Mouse (Mus musculus) hindbrain, embryonic 12.5 days (tissue): Measurements from ENCODE around the gene Muc15. TPM values are rescaled to one million over a fixed set of nuclear protein-coding genes. Genes with fewer than 3 reads are reported as not detected.

Experiments
- ATAC-seq: fragments of 200-750 bp; cut with Nextera tagmentation; 2 replicates; pipeline ENCODE4 v1.8.0; 2017; ENCODE audit warnings: moderate TSS enrichment; ENCODE audit not compliant: low FRiP score
- H3K27ac ChIP-seq: fragments of 300-500 bp; sonication (generic); 2 replicates; pipeline ENCODE4 v1.5.1; 2016; ENCODE audit warnings: mild to moderate bottlenecking
- H3K27me3 ChIP-seq: fragments of 300-500 bp; sonication (generic); 2 replicates; pipeline ENCODE4 v1.6.1; 2016; ENCODE audit warnings: mild to moderate bottlenecking
- H3K36me3 ChIP-seq: fragments of 300-500 bp; sonication (generic); 2 replicates; pipeline ENCODE4 v1.6.1; 2016; ENCODE audit warnings: mild to moderate bottlenecking
- H3K4me1 ChIP-seq: fragments of 300-500 bp; sonication (generic); 2 replicates; pipeline ENCODE4 v1.6.1; 2016
- H3K4me2 ChIP-seq: fragments of 300-500 bp; sonication (generic); replicated peaks from 2 replicates; pipeline ENCODE4 v1.6.1; 2016; ENCODE audit warnings: mild to moderate bottlenecking
- H3K4me3 ChIP-seq: fragments of 300-500 bp; sonication (generic); 2 replicates; pipeline ENCODE4 v1.5.1; 2016; ENCODE audit warnings: mild to moderate bottlenecking
- H3K9ac ChIP-seq: fragments of 300-500 bp; sonication (generic); 2 replicates; pipeline ENCODE4 v1.6.1; 2016; ENCODE audit warnings: mild to moderate bottlenecking, moderate library complexity
- H3K9me3 ChIP-seq: fragments of 300-500 bp; sonication (generic); replicated peaks from 2 replicates; pipeline ENCODE4 v1.6.1; 2016; ENCODE audit warnings: mild to moderate bottlenecking
- WGBS: fragments of 180-500 bp; shearing (Covaris S2); methylation state at CpG from one replicate; pipeline ENCODE4 v1.1.7; 2016; 5-methylcytosine and 5-hydroxymethylcytosine counted together
- polyA plus RNA-seq: library from polyadenylated mRNA; unstranded; fragments of >200 nt; fragmentation: Nextera tagmentation; extraction: Ambion mirVana; gene quantifications from 2 replicates; pipeline ENCODE4 v1.2.1, GENCODE M21; 2016

Muc15 gene
- polyA plus RNA-seq, result 0.32 TPM in 1 of 2 replicates, not detected in the other

GRCm38 (mm10) chr2:110721290-110721753, at the start of gene Muc15:
TSS of gene Muc15 (plus strand) at chr2:110721340.
- Histone ChIP-seq H3K9me3 (no peaks in the 10 kb centered on the region), H3K9ac (no peak within 1 kb of the TSS), H3K27ac (no peak within 1 kb of the TSS), H3K4me3 (no peak within 1 kb of the TSS), H3K36me3 (no peaks in the 10 kb centered on the region), H3K27me3 (no peaks in the 10 kb centered on the region), H3K4me2 (no peak within 1 kb of the TSS), H3K4me1 (no peaks in the 10 kb centered on the region)
- WGBS, result 54% methylated on average over 3 of the region's 3 CpGs
- no peak for ATAC-seq

DNA sequence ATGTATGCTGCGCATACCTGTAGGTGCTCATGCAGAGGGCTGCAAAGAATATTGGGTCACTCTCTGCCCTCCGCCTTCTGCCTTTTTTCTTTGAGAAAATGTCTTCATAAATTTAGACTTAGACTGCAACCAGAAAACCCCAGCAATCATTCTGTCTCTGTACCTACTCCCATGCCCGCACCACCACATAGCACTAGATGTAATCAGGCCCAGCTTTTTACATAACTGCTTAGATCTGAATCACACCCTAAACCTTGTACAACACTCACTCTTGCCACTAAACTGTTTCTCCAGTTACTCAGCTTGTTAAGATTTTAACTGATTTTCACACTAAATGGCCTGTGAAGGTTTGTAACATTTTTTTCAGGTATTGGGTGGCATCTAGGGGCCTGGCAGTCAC, 11.7 kb upstream of the Muc15 start:
- no peaks in the 10 kb centered on the region for H3K36me3 ChIP-seq
- H3K9me3 ChIP-seq, result no peaks in the 10 kb centered on the region
- ATAC-seq, result no peak
- H3K4me3 ChIP-seq, result no peak overlapping the region
- no peak overlapping the region for H3K9ac ChIP-seq
- H3K4me2 ChIP-seq, result no peak overlapping the region
- no peaks in the 10 kb centered on the region for H3K4me1 ChIP-seq
- WGBS, result 96% methylated on average over 3 of the region's 3 CpGs
- H3K27me3 ChIP-seq, result no peaks in the 10 kb centered on the region
- H3K27ac ChIP-seq, result no peak overlapping the region

DNA sequence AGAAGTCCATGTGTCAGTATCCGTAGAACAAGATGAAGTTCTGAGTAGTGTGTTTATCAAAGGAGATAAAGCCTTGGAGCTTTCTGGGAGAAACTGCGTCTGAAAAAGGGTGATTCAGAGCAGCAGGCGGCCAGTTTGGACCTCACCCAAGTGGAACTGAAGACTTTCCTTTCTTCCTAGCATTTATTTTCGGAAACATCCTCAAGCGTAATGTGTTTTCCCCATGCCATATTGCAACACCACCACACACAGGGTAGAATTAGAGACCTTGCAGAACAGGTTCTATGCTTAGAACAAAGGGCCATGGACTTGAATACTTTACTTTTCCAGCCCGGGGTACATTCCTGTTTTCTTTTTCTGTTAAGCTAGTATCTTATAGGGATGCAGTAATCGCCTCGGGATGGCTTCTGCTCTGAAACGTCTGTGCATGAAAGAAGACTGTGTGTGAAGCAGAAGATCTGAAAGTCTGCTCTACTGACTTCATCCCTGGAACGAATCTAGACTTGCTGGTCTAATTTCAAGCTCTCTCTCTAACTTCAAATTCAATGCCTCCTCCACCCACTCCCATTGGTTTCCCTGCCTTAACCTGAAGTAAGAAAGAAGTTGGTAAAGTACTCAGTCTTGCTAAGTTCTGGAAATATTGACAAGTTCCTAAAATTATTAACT, 11.0 kb upstream of the Muc15 start:
- Histone ChIP-seq H3K36me3 (no peaks in the 10 kb centered on the region), H3K27me3 (no peaks in the 10 kb centered on the region), H3K9me3 (no peaks in the 10 kb centered on the region), H3K4me2 (no peak overlapping the region), H3K4me1 (no peaks in the 10 kb centered on the region), H3K4me3 (no peak overlapping the region), H3K27ac (no peak overlapping the region), H3K9ac (no peak overlapping the region)
- no peak for ATAC-seq
- WGBS, result 89% methylated on average over 10 of the region's 10 CpGs

DNA sequence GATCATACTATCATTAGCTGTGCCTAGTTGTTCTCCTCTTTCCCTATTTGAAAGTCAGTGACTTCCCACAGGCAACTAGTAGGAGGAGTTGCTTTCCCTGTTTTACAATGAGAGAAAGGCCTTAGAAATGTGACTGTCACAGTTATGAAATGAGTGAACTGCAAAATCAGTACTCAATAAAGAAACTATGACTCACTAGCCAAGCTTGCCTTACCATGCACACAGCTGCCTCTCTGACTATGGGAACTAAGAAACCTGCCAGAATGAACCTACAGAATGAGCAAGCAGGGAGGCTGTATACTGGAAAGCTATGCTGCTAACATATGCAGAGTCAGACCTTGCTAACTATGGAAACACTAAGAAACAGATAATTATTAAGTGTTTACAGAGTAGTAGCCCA, 2.1 kb upstream of the Muc15 start:
- Histone ChIP-seq H3K4me3 (no peak overlapping the region), H3K27me3 (no peaks in the 10 kb centered on the region), H3K4me1 (no peaks in the 10 kb centered on the region), H3K9ac (no peak overlapping the region), H3K9me3 (no peaks in the 10 kb centered on the region), H3K4me2 (no peak overlapping the region), H3K36me3 (no peaks in the 10 kb centered on the region), H3K27ac (no peak overlapping the region)
- no peak for ATAC-seq

GRCm38 (mm10) chr2:110722208-110722607, 1.1 kb downstream of the Muc15 start:
- no peak for ATAC-seq
- no peak overlapping the region for H3K4me3 ChIP-seq
- no peaks in the 10 kb centered on the region for H3K27me3 ChIP-seq
- no peak overlapping the region for H3K27ac ChIP-seq
- H3K4me2 ChIP-seq, result no peak overlapping the region
- no peak overlapping the region for H3K9ac ChIP-seq
- H3K4me1 ChIP-seq, result no peaks in the 10 kb centered on the region
- no peaks in the 10 kb centered on the region for H3K36me3 ChIP-seq
- WGBS, result 86% methylated on average over 1 of the region's 1 CpGs
- H3K9me3 ChIP-seq, result no peaks in the 10 kb centered on the region

- no peak overlapping the region for H3K9ac ChIP-seq
- no peak for ATAC-seq
Measured at GRCm38 (mm10) chr2:110726106-110726505, 5.0 kb downstream of the Muc15 start.

DNA sequence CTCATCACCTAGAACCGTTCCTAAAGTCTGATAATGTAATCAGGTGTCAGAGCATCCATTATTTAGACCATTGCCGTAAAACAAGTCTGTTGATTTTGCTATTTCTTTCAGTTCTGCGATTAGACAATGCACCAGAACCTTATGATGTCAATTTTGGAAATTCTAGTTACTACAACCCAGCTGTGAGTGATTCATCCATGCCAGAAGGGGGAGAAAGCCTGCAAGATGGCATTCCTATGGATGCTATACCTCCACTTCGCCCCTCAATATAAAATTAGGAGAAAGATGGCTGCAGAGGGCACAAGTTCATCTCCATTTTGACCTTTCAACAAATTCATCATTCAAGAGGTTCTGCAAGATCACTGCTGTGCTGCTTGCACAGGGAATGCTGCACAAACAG, 16.1 kb downstream of the Muc15 start:
- Histone ChIP-seq H3K4me1 (no peaks in the 10 kb centered on the region), H3K9me3 (no peaks in the 10 kb centered on the region), H3K4me3 (no peak overlapping the region), H3K27me3 (no peaks in the 10 kb centered on the region), H3K4me2 (no peak overlapping the region), H3K36me3 (no peaks in the 10 kb centered on the region), H3K27ac (no peak overlapping the region), H3K9ac (no peak overlapping the region)
- 86% methylated on average over 4 of the region's 4 CpGs for WGBS
- ATAC-seq, result no peak

More at GRCm38 (mm10) chr2:110726106-110726505, 5.0 kb downstream of the Muc15 start:
- H3K4me3 ChIP-seq, result no peak overlapping the region
- no peaks in the 10 kb centered on the region for H3K9me3 ChIP-seq
- no peak overlapping the region for H3K4me2 ChIP-seq
- no peak overlapping the region for H3K27ac ChIP-seq
- no peaks in the 10 kb centered on the region for H3K4me1 ChIP-seq
- no peaks in the 10 kb centered on the region for H3K27me3 ChIP-seq
- no peaks in the 10 kb centered on the region for H3K36me3 ChIP-seq

DNA sequence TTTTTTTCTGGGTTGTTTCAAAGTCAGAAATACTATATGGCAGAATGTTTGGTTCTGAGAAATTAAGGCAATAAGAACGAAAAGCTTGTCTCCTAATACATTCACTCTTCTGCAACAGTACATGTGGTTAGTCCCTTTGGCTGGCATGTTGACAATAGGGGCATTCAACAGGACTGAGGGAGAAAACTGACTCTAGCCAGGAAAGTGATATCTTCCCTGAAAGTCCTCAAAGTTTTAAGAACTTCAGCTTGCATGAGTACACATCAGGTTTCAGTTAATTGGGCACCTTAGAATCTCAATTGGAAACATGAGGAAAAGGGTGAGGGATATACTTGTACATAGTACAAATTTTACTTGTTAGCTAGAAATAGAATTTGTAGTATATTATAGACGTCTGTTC, 16.8 kb downstream of the Muc15 start:
- 63% methylated on average over 2 of the region's 2 CpGs for WGBS
- Histone ChIP-seq H3K36me3 (no peaks in the 10 kb centered on the region), H3K27ac (no peak overlapping the region), H3K9me3 (no peaks in the 10 kb centered on the region), H3K4me2 (no peak overlapping the region), H3K27me3 (no peaks in the 10 kb centered on the region), H3K9ac (no peak overlapping the region), H3K4me1 (no peaks in the 10 kb centered on the region), H3K4me3 (no peak overlapping the region)
- no peak for ATAC-seq

DNA sequence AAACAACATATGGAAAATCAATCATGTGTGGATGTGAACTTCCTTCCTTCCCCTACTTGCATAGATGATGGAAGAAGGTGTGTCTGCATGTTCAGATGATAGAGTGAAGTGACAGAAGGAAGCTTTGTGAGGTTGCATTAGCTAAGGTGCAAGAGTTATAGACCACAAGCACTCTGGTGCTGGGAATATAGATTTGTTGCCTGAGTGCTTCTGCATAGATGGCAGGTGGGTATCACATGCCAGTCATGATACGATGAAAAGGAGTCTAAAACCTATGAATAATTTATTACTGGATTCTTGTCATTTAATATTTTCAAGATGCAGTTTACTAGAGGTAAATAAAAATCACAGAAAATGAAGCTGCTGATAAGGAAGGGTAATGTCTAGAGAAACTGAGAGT, 18.6 kb downstream of the Muc15 start:
- H3K9ac ChIP-seq, result no peak overlapping the region
- peak; percentile 50; the same call in 1 of the 2 replicates for ATAC-seq
- WGBS, result 60% methylated on average over 1 of the region's 1 CpGs
- no peaks in the 10 kb centered on the region for H3K36me3 ChIP-seq
- no peak overlapping the region for H3K4me2 ChIP-seq
- no peaks in the 10 kb centered on the region for H3K27me3 ChIP-seq
- no peaks in the 10 kb centered on the region for H3K4me1 ChIP-seq
- no peaks in the 10 kb centered on the region for H3K9me3 ChIP-seq
- no peak overlapping the region for H3K27ac ChIP-seq
- H3K4me3 ChIP-seq, result no peak overlapping the region

DNA sequence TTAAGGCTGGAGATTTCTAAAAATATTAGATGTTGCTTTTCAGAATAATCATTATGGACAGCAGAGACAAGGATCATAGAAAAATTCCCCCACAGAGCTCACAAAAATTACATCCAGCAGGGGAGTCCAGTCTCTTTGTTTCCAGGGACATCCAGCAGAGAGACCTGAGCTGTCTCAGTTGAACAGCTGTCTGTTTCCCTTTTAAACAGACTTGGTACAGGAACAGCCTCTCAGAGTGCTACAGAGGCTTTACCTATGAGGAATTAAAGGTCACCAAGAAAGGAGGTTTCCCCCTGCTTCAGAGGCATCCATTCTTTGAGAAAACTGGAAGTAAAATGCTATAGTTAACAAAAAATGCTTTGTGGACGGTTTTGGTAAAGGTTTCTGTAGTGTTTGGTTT, 19.4 kb downstream of the Muc15 start:
- Histone ChIP-seq H3K4me1 (no peaks in the 10 kb centered on the region), H3K9me3 (no peaks in the 10 kb centered on the region), H3K36me3 (no peaks in the 10 kb centered on the region), H3K27me3 (no peaks in the 10 kb centered on the region), H3K4me2 (no peak overlapping the region), H3K9ac (no peak overlapping the region), H3K27ac (peak overlapping the region; percentile 44; the same call in 1 of the 2 replicates), H3K4me3 (no peak overlapping the region)
- 73% methylated on average over 1 of the region's 1 CpGs for WGBS
- ATAC-seq, result no peak

DNA sequence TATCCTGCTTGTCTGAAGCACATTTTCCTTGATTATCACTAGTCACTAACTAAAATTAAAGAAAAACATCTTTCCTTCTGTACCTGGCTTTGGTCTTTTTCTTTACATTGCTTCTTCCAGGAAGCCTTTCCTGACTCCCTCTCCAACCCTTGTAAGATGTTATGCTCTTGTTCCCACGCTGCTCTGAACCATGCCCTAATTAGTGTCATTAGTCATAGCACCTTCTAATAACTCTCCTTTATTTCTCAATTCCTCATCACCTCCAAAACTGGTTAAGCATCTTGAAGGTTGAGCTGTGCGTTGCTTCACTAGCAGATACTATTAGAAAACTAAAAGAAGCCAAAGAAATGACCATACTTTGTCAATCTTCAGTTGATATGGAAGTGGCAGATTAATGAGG, 36.4 kb downstream of the Muc15 start:
- 89% methylated on average over 2 of the region's 2 CpGs for WGBS
- Histone ChIP-seq H3K4me1 (no peaks in the 10 kb centered on the region), H3K27me3 (no peaks in the 10 kb centered on the region)

GRCm38 (mm10) chr2:110759434-110759833, 38.3 kb downstream of the Muc15 start:
- Histone ChIP-seq H3K27ac (no peak overlapping the region), H3K9ac (no peak overlapping the region), H3K27me3 (no peaks in the 10 kb centered on the region), H3K9me3 (no peaks in the 10 kb centered on the region), H3K36me3 (no peaks in the 10 kb centered on the region), H3K4me3 (no peak overlapping the region), H3K4me2 (no peak overlapping the region), H3K4me1 (no peaks in the 10 kb centered on the region)
- WGBS, result 40% methylated on average over 2 of the region's 2 CpGs
- ATAC-seq, result no peak

More for the DNA sequence above, 36.4 kb downstream of the Muc15 start:
- Histone ChIP-seq H3K27ac (no peak overlapping the region), H3K9me3 (no peaks in the 10 kb centered on the region), H3K4me2 (no peak overlapping the region), H3K4me3 (no peak overlapping the region), H3K9ac (no peak overlapping the region), H3K36me3 (no peaks in the 10 kb centered on the region)
- ATAC-seq, result no peak

GRCm38 (mm10) chr2:110787396-110787795, 66.3 kb downstream of the Muc15 start:
- Histone ChIP-seq H3K4me1 (no peaks in the 10 kb centered on the region), H3K4me3 (no peak overlapping the region), H3K9ac (no peak overlapping the region), H3K36me3 (no peaks in the 10 kb centered on the region), H3K27ac (no peak overlapping the region), H3K27me3 (no peaks in the 10 kb centered on the region), H3K9me3 (no peaks in the 10 kb centered on the region), H3K4me2 (no peak overlapping the region)
- ATAC-seq, result no peak
- WGBS, result 87% methylated on average over 3 of the region's 3 CpGs
